Mouse (Mus musculus) v-Abl transformed pro-B cells (cell line): Measurements from ENCODE around the gene Reep1.

ENCODE experiments used
- in situ Hi-C, 2 experiments: fragments of 400-800 bp; cut with MboI; formaldehyde crosslinking; loops; one replicate each; pipeline ENCODE4 v1.15.1; 2025; ENCODE audit not compliant: unreplicated experiment in 2 of 2

The Reep1 gene

DNA sequence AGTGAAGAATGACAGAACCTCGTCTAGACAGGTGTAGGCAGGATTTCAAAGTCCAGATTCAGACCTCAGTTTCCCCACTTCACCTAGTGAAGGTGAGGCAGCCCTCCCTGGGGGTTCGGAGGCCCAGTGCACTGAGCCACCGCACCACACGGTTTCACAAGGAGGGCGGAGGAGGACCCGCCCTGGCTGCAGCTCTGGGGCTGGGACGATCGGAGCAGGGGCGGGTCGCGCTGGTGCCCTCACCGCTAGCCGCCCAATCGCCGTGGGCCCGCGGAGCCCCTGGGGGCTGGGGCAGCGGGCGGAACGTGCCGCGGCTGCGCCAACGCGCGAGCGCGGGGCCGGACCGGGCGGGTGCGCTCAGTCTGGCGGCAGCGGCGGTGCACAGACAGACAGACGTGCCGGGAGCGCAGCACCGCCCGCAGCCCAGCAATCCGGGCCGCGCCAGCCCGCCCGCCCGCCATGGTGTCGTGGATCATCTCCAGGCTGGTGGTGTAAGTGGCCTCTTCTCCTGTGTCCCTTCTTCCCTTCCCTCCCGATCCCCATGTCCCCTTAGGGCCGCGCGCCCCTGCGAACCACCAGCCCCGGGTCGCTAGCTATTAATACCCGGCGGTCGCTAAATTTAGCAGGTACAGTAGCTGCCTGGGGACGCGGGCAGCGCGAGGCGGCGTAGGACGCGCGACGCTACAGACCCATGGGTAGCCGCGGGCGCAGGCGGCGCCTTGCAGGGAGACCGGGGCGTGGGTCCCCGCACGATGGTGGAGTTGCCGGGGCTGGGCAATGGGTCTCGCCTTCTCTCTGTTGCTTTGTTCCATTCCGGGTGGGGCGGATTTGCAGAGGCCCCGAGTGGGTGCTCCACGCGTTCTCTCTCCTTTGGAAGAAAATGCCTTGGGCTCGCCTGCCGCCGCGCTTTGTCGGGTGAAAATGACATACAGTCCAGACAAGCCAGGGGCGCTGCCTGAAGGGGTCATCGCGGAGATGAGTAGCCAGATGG lies at the start of gene Reep1:
Reep1 (plus strand) TSS at position 51 of the 991 bp plus-strand sequence.
- in situ Hi-C loops: no loop called here

DNA sequence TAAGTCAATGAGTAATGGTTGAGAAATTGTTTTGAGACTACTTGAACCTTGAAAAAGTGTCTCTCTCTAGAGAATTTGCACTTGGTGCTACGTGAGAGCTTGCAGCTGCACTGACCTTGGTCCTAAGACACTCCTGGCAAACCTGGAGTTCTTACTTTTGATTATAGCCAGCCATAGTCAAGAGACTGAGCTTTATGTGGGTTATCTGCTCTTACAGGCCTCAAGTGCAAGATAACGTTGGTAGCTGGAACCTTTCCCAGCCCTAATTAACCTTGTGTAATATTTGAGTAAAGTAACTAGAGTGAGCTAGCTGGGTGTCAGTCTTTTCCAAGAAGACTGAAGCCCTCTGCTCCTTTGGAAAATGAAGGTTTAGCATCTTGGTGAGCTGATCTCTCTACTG lies 49.1 kb upstream of the Reep1 start:
- in situ Hi-C loops: loop anchor here in 1 of 2 experiments (25.0 kb wide), 1 partner anchor 496 kb away; no protein-coding TSS in a partner anchor

DNA sequence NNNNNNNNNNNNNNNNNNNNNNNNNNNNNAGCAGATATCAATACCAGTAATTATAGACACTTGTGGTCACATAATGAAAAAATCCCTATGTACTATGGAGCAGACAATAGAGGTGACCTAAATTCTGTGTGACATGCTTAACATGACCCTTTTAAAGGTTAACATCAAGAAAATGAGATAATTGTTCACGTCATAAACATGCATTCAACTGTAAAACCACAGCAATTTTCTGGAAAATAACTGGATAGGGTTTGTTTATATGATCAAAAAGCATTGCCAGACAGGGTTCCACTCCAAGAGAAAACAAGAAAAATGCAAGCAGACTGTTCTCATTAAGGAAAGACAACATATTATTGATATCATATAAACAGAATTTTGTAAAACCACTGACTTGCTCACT lies 42.9 kb upstream of the Reep1 start:
- in situ Hi-C loops: loop anchor here in 1 of 2 experiments (25.0 kb wide), 1 partner anchor 502 kb away; no protein-coding TSS in a partner anchor

DNA sequence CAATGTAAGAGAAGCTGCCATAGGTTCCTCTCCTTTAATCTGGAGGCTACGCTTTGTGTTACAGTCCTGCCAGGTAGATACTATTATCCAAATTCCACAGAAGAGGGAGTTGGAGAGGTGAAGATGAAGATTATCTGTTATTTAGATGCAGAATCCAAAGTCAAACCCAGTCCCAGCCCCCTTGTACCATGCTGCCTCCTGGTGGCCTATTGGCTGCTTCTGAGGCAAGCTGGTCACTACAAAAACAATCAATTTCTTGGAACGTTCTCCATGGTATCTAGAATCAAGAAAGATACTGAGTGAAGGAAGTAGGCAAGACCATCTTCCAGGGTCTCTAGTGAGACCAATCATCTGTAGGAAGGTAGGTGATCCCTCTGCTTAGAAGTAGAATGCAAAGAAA lies 34.2 kb upstream of the Reep1 start:
- in situ Hi-C loops: loop anchor here in 1 of 2 experiments (25.0 kb wide), 1 partner anchor 511 kb away; no protein-coding TSS in a partner anchor

DNA sequence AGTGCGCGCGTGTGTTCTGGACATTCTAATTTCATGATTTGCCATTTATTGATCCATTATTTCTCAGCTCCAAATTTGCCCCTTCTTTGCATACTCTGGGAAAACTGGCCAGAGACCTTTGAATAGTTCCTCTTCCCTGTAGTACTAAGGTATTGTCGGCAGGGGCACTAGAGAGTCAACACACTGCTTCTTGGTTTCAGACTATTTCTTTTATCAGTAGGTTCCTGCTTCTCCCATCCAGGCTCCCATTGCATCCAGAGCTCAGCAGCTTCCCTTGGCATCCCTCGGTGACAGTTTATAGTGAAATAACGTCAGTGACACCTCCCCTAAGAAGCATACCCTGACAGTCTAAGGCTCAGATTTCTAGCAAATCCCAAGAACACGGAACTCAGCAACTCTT lies 28.5 kb upstream of the Reep1 start:
- in situ Hi-C loops: no loop called here

DNA sequence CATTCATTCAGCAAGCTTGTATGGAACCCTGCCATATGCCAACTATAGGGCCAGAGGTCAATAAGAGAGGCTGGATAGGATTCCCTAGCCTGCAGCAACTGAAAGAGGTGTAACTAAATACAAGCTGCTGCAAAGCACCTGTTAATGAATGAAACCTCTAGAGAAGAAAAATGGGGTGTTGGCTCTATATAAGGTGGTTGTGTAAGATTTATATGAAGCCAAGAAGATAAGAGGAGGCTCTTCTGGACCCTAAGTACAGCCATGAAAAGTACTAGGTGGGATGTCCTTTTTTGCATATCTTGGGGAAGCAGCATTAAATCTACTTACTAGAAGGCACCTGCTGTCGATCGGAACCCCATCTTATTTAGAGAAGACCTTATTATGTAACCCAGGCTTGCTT lies 12.2 kb upstream of the Reep1 start:
- in situ Hi-C loops: no loop called here

DNA sequence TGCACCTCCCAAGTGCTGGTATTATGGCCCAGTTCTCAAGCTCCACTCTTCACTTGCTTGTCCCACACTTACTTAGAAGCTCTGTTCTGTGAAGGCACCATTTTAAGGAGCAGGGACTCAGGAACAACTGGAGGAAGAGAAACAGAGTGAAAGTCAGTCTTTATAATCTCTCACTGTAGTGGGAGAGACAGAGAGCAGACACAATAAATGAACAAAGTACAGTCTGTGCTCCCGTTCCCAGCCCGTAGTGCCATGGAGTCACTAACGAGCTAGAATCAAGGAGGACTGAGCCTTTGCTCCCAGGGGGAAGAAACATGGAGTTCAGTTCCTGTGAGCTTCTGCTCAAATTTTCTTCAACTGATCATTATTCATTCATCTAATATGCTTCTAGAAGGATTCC lies 11.8 kb upstream of the Reep1 start:
- in situ Hi-C loops: no loop called here

DNA sequence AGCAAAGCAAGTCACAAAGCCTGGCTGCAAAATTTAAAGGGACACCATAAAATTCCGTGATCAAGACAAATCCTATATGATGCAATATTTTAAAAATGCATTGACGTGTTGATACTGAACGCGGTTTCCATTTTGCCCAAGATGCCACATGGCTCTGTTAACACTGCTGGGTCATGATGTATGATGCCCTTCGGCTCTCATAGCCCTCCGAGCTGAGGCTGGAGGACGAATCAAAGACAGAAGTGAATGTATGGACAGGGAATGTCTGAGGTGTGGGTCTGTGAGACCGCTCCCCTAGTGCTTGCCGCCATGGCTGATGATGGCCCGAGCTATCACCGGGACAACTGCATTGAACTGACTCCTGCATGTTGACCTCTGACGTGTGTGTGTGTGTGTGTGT lies 490 bp upstream of the Reep1 start:
- in situ Hi-C loops: no loop called here

DNA sequence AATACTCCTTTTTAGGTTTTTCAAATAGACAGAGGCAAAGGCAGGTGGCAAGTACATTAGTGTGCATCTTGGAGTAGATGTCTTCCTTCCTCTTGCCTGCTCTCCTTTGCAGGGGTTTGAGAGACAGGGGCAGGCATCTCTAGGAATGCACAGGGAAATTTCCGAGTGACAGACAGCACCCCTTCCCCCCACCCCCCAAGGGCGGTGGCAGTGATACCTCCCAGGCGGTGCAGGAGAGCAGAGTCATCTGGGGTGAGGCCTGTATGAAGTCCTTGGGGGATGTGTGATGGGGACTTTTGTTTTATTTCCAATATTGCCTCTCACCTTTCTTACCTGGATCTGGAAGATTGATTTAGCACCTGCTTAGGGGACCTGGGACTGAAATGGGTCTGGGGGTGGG lies 1.2 kb downstream of the Reep1 start:
- in situ Hi-C loops: no loop called here

DNA sequence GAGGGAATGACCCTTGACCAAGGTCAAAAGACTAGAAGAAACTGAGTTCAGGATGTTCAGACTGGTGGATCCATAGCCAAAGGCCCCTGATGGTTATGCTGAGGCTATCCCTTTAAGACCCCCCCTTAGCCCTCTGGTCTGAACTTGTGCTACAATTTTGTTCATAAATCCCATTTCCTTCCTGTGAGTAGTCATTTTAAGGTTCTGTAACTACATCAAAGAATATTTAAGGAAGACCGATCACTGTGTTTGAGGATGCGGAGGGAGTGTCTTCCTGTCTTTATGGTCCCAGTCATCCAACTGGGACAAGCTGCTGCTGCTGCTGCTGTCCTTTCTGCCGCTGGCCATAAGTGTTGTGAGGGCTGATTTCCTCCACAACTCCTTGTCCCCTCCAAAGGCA lies 3.0 kb downstream of the Reep1 start:
- in situ Hi-C loops: no loop called here

DNA sequence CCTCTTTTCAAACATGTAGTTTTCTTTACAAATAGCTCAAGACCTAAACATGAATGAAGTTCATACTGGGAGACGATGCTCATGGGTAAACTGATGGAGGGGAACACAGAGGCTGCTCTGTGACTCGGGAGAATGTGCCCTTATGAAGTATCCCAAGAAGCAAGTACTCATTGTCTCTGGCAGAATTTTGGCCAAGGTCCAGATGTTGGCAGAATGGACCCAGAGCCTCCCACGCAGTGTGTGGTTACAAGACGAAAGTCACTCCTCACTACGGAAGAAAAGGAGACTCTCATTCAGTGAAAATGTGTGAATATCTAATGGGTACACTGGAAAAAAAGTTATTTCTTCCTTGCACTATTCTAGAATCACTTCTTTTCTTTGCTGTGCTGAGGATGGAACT lies 3.8 kb downstream of the Reep1 start:
- in situ Hi-C loops: no loop called here

DNA sequence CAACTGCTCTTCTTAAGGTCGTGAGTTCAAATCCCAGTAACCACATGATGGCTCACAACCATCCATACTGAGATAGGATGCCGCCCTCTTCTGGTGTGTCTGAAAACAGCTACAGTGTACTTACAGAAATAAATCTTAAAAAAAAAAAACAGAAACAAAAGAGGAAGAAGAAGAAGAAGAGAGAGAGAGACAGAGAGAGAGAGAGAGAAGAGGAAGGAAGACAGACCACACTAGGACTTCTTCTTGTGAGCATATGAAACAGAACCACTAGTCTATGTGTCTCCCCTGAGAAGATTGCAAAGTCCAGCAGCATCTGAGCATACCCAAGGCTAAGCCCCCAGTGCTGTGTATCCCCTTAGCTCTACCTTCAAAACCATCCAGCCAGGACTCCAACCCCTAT lies 6.2 kb downstream of the Reep1 start:
- in situ Hi-C loops: no loop called here

DNA sequence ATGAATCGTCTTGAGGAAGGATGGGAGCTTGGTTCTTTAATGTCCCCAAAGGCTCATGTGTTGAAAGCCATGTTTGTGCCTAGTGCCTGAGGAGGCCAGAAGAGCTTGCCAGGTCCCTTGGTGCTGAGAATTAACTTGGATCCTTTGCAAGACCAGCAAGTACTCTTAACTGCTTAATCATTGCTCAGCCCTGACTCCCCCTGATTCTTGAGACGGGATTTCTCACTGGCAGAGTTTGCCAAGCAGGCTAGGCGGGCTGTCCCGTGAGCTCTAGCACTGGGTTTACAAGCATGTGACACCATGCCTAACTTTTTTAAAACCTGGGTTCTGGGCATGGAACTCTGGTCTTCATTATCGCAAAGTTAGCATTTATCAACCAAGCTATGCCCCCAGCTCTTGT lies 7.6 kb downstream of the Reep1 start:
- in situ Hi-C loops: no loop called here

DNA sequence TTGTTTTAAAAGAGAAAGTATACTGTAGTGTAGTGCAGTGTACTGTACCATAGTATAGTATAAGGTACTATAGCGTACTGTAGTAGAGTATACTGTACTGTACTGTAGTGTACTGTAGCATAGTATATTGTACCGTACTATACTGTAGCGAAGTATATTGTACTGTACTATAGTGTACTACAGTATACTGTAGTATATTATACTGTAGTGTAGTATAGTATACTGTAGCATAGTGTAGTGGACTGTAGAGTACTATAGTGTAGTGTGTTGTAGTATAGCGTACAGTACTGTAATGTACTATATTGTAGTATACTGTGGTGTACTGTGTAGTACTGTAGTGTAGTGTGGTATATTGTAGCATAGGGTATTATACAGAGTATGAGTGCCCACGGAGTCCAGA lies 9.1 kb downstream of the Reep1 start:
- in situ Hi-C loops: no loop called here

DNA sequence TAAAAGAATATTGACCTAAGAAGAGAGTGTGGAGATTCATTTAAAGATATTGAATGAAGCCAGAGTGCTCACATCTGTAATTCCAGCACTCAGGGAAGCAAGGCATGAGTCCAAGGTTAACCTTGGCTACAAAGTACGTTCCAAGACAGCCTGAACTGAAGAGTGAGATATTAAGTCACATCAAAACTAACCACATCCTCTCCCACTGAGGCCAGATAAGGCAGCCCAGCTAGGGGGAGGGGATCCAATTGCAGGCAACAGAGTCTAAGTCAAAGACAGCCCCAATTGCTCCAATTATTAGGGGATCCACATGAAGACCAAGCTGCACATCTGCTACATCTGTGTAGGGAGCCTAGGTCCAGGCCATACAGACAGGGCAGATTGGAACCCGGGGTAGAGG lies 11.0 kb downstream of the Reep1 start:
- in situ Hi-C loops: no loop called here

DNA sequence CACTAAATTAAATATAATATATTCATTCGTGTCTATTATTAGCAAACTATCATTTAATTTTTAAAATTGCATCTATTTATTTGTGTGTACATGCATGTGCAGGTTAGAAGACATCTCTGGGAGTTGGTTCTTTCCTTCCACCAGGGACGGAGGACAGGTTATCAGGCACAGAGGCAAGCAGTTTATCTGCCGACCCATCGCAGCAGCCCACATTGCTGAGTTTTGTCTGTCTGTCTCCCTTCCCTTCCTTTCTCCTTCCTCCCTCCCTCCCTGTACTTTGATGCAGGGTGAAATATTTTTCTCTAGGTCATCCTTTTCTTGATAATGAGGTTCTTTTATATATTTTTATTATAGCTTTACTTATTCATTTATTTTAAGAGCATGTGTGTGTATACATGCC lies 11.9 kb downstream of the Reep1 start:
- in situ Hi-C loops: no loop called here

DNA sequence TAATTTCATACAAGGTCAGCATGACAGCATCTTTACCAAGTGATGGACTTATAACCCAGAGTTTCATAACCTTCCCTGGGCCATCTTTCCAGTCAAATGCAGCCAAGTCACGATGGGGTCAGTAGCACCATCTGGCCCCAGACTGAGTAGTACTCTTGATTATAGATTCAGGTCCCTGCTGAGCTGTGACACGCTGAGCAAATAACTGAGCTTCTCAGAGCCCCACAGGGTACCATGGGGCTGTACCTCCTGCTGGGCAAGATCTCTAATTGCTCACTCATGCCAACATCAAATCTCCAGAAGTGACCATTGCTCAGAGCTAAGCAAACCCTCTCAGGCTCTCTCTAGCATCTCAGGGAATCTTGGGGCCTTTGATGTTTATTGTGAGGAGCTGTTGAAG lies 15.6 kb downstream of the Reep1 start:
- in situ Hi-C loops: no loop called here

DNA sequence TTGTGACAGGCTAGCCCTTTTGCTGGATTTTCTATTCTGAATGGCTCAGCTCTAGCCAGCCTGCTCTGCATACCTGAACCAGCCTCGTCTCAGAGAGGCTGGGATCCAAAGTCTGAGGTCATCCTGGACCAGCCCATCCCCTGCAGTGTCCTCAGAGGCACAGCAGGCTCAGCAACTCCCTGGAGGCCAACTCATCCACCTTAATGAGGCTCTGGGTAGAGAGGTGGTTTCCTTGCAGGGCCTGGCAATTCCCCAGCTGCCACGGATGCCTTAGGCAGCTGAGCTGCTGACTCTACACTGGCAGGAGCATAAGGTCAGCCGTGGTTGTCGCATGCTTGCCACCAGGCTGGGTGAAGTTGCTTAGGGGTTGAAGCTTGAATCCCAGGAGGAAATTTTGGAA lies 16.2 kb downstream of the Reep1 start:
- in situ Hi-C loops: no loop called here

DNA sequence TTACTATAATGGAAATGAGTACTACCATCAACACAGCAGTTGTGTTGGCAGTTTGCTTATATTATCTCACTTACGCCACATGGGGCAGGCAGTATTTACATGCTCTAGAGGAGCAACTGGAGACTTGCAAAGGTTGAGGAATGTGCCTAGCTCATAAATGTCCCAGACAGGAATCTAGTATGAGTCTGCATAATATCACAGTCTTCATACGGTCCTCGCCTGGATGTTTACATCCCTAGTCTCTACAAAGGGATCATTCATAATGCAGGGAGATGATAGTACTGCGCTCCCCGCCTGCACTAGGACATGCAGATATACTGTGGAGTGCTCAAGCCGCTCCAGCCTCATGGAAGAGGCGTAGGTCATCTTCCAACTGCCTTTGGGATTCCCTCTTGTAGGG lies 19.3 kb downstream of the Reep1 start:
- in situ Hi-C loops: no loop called here

DNA sequence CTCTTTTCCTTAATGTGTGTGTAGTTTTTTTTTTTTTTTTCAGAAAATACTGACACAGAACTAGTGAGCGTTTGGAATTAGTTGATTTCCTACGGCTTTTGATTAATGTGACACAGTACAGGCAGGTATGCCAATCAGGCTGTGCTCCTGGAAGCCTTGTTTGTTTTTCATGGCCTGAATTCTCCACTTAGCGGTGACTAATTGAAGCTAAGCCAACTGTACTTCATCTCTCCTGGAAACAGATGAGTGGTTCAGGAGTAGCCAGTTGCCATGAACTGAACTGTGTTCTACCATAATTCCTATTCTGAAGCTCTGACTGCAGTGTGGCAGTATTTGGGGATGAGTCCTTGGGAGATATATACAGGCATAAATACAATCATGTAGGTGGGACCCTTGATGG lies 20.9 kb downstream of the Reep1 start:
- in situ Hi-C loops: no loop called here

DNA sequence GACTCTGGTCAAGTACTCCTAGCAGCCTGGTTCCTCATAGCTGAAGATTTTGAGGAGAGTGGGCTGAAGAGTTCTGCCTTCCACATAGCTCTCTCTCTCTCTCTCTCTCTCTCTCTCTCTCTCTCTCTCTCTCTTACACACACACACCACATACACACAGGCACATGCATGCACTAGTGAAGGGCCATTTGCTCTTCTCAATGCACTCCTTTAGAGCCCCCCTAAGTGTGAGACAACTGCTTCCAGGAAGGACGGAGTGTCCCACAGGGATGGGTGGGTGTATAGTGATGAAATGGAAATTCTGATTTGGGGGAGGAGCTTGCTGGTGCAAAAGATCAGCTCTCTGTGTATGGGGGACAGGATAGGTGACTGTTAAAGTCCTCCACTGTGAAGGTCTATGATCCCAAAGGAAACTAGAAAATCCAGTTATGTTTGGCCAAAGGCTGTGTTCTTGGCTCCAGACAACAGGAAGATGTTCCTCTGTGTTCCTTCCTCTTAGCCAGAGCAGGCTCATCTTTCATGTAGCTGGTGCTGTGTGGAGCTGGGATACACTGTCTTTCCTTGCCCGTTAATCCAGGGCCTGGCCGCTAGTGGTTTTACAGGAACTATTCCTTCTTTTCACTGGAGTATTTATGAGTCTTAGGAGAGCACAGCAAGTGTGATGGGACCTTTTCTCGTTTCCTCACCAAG lies 27.7 kb downstream of the Reep1 start:
- in situ Hi-C loops: no loop called here

DNA sequence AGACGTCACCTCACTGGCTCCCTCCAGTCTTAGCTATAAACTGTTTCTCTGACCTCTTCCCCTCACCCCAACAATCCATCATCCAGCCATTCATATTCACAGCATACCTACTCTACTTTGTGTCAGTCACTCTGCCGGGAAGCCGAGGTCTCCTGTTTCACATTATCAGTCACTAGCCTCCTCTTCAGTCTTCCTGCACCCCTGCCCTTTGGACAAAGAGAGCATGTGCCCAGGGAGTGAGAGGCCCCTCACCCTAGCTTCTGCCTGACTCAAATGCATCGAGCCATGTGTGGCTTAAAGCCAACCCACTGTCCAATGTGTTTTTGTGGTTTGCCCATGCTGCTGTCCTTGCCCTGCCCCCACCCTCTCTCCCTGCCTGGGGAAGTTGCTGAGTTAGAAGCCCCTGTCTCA lies 28.2 kb downstream of the Reep1 start:
- in situ Hi-C loops: no loop called here
